Mouse (Mus musculus) hematopoietic multipotent progenitor cell, adult 10-12 weeks (in vitro differentiated cells): ENCODE measurements around the gene Gm49358. TPM values are rescaled to one million over a fixed set of nuclear protein-coding genes. Genes with fewer than 3 reads are reported as not detected.

Experiments used
- polyA plus RNA-seq: library from polyadenylated mRNA; stranded (reverse); fragments of >175 nt; gene quantifications from 2 replicates; pipeline ENCODE4 v1.2.3, GENCODE M21; 2012; ENCODE audit warnings: low replicate concordance

Gene Gm49358
- polyA plus RNA-seq = not detected in 2 replicates

GRCm38 (mm10) chr10:86763672-86764071, at the start of gene Gm49358:
Gene Gm49358, plus strand, starts transcription at chr10:86763972.

GRCm38 (mm10) chr10:86778398-86779116, 14.8 kb downstream of the Gm49358 start, which contains the start of gene Nt5dc3:
Gene Nt5dc3, plus strand, starts transcription at chr10:86779005.

Other genes starting within 250 kb of the Gm49358 start
- 27.1 and 49.8 TPM in 2 replicates for gene Hsp90b1, start 58.5 kb upstream of the Gm49358 start, polyA plus RNA-seq
- 0.09 and 0.10 TPM in 2 replicates for gene Ttc41, start 58.2 kb upstream of the Gm49358 start, polyA plus RNA-seq
- 2.1 and 5.1 TPM in 2 replicates for gene Nt5dc3, start 15.0 kb downstream of the Gm49358 start, polyA plus RNA-seq
- gene Stab2, start 244.1 kb downstream of the Gm49358 start, polyA plus RNA-seq = 3.9 and 11.9 TPM in 2 replicates